Mouse (Mus musculus) C2C12 (cell line): Measurements from ENCODE around the gene Ube2l3.

ENCODE experiments used
- CTCF ChIP-seq: IDR thresholded peaks from one replicate; pipeline ENCODE4 v1.5.1; 2011; ENCODE audit not compliant: control insufficient read depth, insufficient read depth, insufficient read length
- FOSL1 ChIP-seq: IDR thresholded peaks from one replicate; pipeline ENCODE4 v1.8.0; 2011; ENCODE audit warnings: mild to moderate bottlenecking, low read length; ENCODE audit not compliant: poor library complexity, insufficient read depth, severe bottlenecking
- MAX ChIP-seq: IDR thresholded peaks from one replicate; pipeline ENCODE4 v1.6.1; 2011; ENCODE audit warnings: mild to moderate bottlenecking, control low read depth
- MYOD1 ChIP-seq: IDR thresholded peaks from one replicate; pipeline ENCODE4 v1.6.1; 2011; ENCODE audit warnings: low read depth; ENCODE audit not compliant: control insufficient read depth, insufficient read length
- USF1 ChIP-seq: IDR thresholded peaks from one replicate; pipeline ENCODE4 v1.6.1; 2011; ENCODE audit warnings: low read depth, mild to moderate bottlenecking, control low read depth, moderate library complexity

DNA sequence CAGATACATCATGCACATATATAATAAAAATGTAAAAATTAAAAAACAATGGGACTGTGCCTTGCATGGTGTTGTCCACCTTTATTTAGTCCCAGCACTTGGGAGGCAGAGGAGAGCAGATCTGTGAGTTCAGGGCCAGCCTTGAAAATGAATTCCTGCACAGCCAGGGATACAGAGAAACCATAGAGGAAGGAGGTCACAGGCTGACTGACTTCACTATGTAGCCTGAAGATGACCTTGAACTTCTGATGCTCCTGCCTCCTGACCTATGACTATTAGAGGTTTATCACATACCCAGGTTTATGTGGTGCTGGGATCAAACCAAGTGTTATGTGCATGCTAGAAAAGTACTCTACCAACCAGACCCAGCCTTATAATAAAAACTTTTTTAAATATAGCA lies 17.0 kb downstream of the Ube2l3 start:
- TF ChIP-seq CTCF: no peak
- TF ChIP-seq MAX: no peak
- TF ChIP-seq FOSL1: no peak
- no peak for TF ChIP-seq USF1
- no peak for TF ChIP-seq MYOD1
